8 mouse cellular contexts compared by ENCODE assay signal in genomic region chr2:172827564-172827963, GRCm38 (mm10).
DNase-seq lines count a peak whose midpoint lies in the region; ATAC-seq and TF ChIP-seq lines count a peak whose summit lies in the region.

No protein-coding gene starts in this region.

- TF ChIP-seq CTCF in lung, postnatal 0 days (IDR thresholded peaks at IDR 0.05) = peak; percentile 70

- no peaks in the 10 kb centered on the region for H3K9me3 ChIP-seq in lung, postnatal 0 days (ENCODE audit: low read length)

- H3K36me3 ChIP-seq in lung, postnatal 0 days (ENCODE audit: insufficient read depth, low read length) = no peaks in the 10 kb centered on the region

- no peaks in the 10 kb centered on the region; the same call in 1 of the 2 replicates for H3K4me1 ChIP-seq in lung, postnatal 0 days (ENCODE audit: insufficient read depth, low read depth, low read length)

- 41% methylated on average over 7 of the region's 7 CpGs for WGBS in lung, postnatal 0 days

- TF ChIP-seq EP300 in lung, postnatal 0 days (IDR thresholded peaks at IDR 0.05) = no peak

- H3K4me3 ChIP-seq in lung, postnatal 0 days (ENCODE audit: low read depth, low read length) = no peak overlapping the region

- 0 out of 2 replicates have a peak, but pooled peaks cover 6% of the 10 kb centered on the region for H3K27me3 ChIP-seq in lung, postnatal 0 days (replicated peaks; ENCODE audit: insufficient read depth, low read length)

- peak; percentile 44 to 47 for DNase-seq in cerebellum, postnatal 10 days
- DNase-seq in cerebellum, adult 11-12 months = no peak
- DNase-seq in right cerebral cortex, adult 18-20 months = peak; percentile 32
- no peak for DNase-seq in right cerebral cortex, postnatal 10 days (ENCODE audit: low spot score in 2 of 2)
- peak; percentile 48 for DNase-seq in embryo, embryonic 9.5 days (ENCODE audit: extremely low spot score)
- DNase-seq in lung, postnatal 0 days (ENCODE audit: low spot score) = peak; percentile 76
- DNase-seq in spleen, adult 18-20 months = no peak
- no peak for DNase-seq in spleen, postnatal 36 days (ENCODE audit: low spot score in 2 of 2)

- H3K27ac ChIP-seq in lung, postnatal 0 days (ENCODE audit: low read length) = no peak overlapping the region

- H3K9ac ChIP-seq in lung, postnatal 0 days (replicated peaks; ENCODE audit: low read depth) = no peak overlapping the region

- ATAC-seq in lung, postnatal 0 days = peak; percentile 49

- no peak overlapping the region for H3K4me2 ChIP-seq in lung, postnatal 0 days (replicated peaks; ENCODE audit: low read depth, low read length)

Comparison
In these comparisons a context has a peak if more than half of its experiments do, and no peak if none do; other contexts are left out.
1. DNase-seq: peak in cerebellum, postnatal 10 days (2 of 2), right cerebral cortex, adult 18-20 months (single experiment), embryo, embryonic 9.5 days (single experiment) and lung, postnatal 0 days (single experiment); none in cerebellum, adult 11-12 months (single experiment), right cerebral cortex, postnatal 10 days (0 of 2), spleen, adult 18-20 months (0 of 2) and spleen, postnatal 36 days (0 of 2).